Mouse (Mus musculus) forebrain, embryonic 16.5 days (tissue): Measurements from ENCODE around the gene Eno2. TPM values are rescaled to one million over a fixed set of nuclear protein-coding genes. Genes with fewer than 3 reads are reported as not detected.

Experiments
- ATAC-seq: fragments of 200-750 bp; cut with Nextera tagmentation; 2 replicates; pipeline ENCODE4 v1.8.0; 2017; ENCODE audit warnings: mild to moderate bottlenecking, moderate library complexity
- H3K27ac ChIP-seq: fragments of 300-500 bp; sonication (generic); 2 replicates; pipeline ENCODE4 v1.5.1; 2014; ENCODE audit warnings: low read length, control low read depth
- H3K27me3 ChIP-seq: fragments of 300-500 bp; sonication (generic); replicated peaks from 2 replicates; pipeline ENCODE4 v1.6.1; 2014; ENCODE audit warnings: low read length; ENCODE audit not compliant: control insufficient read depth, insufficient read depth
- H3K36me3 ChIP-seq: fragments of 300-500 bp; sonication (generic); 2 replicates; pipeline ENCODE4 v1.6.1; 2014; ENCODE audit not compliant: control insufficient read depth, insufficient read depth
- H3K4me1 ChIP-seq: fragments of 300-500 bp; sonication (generic); replicated peaks from 2 replicates; pipeline ENCODE4 v1.6.1; 2014; ENCODE audit warnings: low read length; ENCODE audit not compliant: control insufficient read depth, insufficient read depth
- H3K4me2 ChIP-seq: fragments of 300-500 bp; sonication (generic); 2 replicates; pipeline ENCODE4 v1.6.1; 2014; ENCODE audit warnings: mild to moderate bottlenecking, low read length, control low read depth
- H3K4me3 ChIP-seq: fragments of 300-500 bp; sonication (generic); replicated peaks from 2 replicates; pipeline ENCODE4 v1.5.1; 2014; ENCODE audit warnings: mild to moderate bottlenecking, low read length, control low read depth
- H3K9ac ChIP-seq: fragments of 300-500 bp; sonication (generic); replicated peaks from 2 replicates; pipeline ENCODE4 v1.6.1; 2014; ENCODE audit warnings: low read depth, low read length, control low read depth
- H3K9me3 ChIP-seq: fragments of 300-500 bp; sonication (generic); 2 replicates; pipeline ENCODE4 v1.6.1; 2016; ENCODE audit warnings: low read length; ENCODE audit not compliant: control insufficient read depth
- WGBS: fragments of 180-500 bp; shearing (Covaris S2); extraction: QIAGEN DNeasy Blood & Tissue Kit; methylation state at CpG from one replicate; pipeline ENCODE4 v1.1.7; 2014; 5-methylcytosine and 5-hydroxymethylcytosine counted together
- polyA plus RNA-seq: library from polyadenylated mRNA; unstranded; fragments of >200 nt; fragmentation: Nextera tagmentation; extraction: Ambion mirVana; gene quantifications from 2 replicates; pipeline ENCODE4 v1.2.1, GENCODE M21; 2015

The Eno2 gene
- 44.9 and 63.3 TPM in 2 replicates for polyA plus RNA-seq

- peak within 1 kb of the TSS; percentile 37; the same call in 1 of the 2 replicates for H3K27ac ChIP-seq
- H3K27me3 ChIP-seq: no peaks in the 10 kb centered on the region
- peaks cover 14% of the 10 kb centered on the region for H3K4me1 ChIP-seq
- ATAC-seq: peak; percentile 89
- peak within 1 kb of the TSS; percentile 77 for H3K9ac ChIP-seq
- no peaks in the 10 kb centered on the region for H3K9me3 ChIP-seq
- H3K36me3 ChIP-seq: no peaks in the 10 kb centered on the region
- peak within 1 kb of the TSS; percentile 62 for H3K4me3 ChIP-seq
- WGBS: under 1% methylated on average over 42 of the region's 54 CpGs
- peak within 1 kb of the TSS; percentile 86 for H3K4me2 ChIP-seq
Measured at GRCm38 (mm10) chr6:124769101-124769765, at the start of gene Eno2. TSS of gene Eno2 (minus strand) at chr6:124769673.

GRCm38 (mm10) chr6:124817971-124818370 is 48.5 kb upstream of the Eno2 start:
- ATAC-seq: no peak
- peaks cover 51% of the 10 kb centered on the region for H3K36me3 ChIP-seq
- WGBS: 95% methylated on average over 8 of the region's 8 CpGs
- H3K4me2 ChIP-seq: no peak overlapping the region
- peaks cover 5% of the 10 kb centered on the region for H3K4me1 ChIP-seq
- H3K4me3 ChIP-seq: no peak overlapping the region
- no peak overlapping the region for H3K27ac ChIP-seq
- no peaks in the 10 kb centered on the region for H3K9me3 ChIP-seq
- no peaks in the 10 kb centered on the region for H3K27me3 ChIP-seq
- no peak overlapping the region for H3K9ac ChIP-seq

- ATAC-seq: no peak
Measured at GRCm38 (mm10) chr6:124817563-124817962, 48.1 kb upstream of the Eno2 start.

GRCm38 (mm10) chr6:124817125-124817524 is 47.7 kb upstream of the Eno2 start:
- peaks cover 44% of the 10 kb centered on the region for H3K36me3 ChIP-seq
- no peak overlapping the region for H3K4me3 ChIP-seq
- H3K9ac ChIP-seq: no peak overlapping the region
- H3K4me2 ChIP-seq: no peak overlapping the region
- H3K4me1 ChIP-seq: peaks cover 12% of the 10 kb centered on the region
- ATAC-seq: no peak
- WGBS: 97% methylated on average over 11 of the region's 11 CpGs
- no peak overlapping the region for H3K27ac ChIP-seq
- H3K27me3 ChIP-seq: no peaks in the 10 kb centered on the region
- no peaks in the 10 kb centered on the region for H3K9me3 ChIP-seq

More at GRCm38 (mm10) chr6:124817563-124817962, 48.1 kb upstream of the Eno2 start:
- Histone ChIP-seq H3K9ac (no peak overlapping the region), H3K4me1 (peaks cover 9% of the 10 kb centered on the region), H3K4me3 (no peak overlapping the region), H3K4me2 (no peak overlapping the region), H3K27ac (no peak overlapping the region), H3K36me3 (peaks cover 49% of the 10 kb centered on the region), H3K27me3 (no peaks in the 10 kb centered on the region), H3K9me3 (no peaks in the 10 kb centered on the region)
- WGBS: 95% methylated on average over 8 of the region's 8 CpGs

GRCm38 (mm10) chr6:124816611-124817010 is 47.1 kb upstream of the Eno2 start:
- Histone ChIP-seq H3K36me3 (peaks cover 40% of the 10 kb centered on the region), H3K9me3 (no peaks in the 10 kb centered on the region), H3K4me1 (peaks cover 12% of the 10 kb centered on the region), H3K27ac (no peak overlapping the region), H3K27me3 (no peaks in the 10 kb centered on the region), H3K4me2 (no peak overlapping the region), H3K4me3 (no peak overlapping the region), H3K9ac (no peak overlapping the region)
- WGBS: 91% methylated on average over 4 of the region's 4 CpGs
- ATAC-seq: no peak

- H3K9me3 ChIP-seq: no peaks in the 10 kb centered on the region
- H3K27ac ChIP-seq: no peak overlapping the region
- no peak overlapping the region for H3K4me3 ChIP-seq
- peaks cover 33% of the 10 kb centered on the region for H3K36me3 ChIP-seq
- WGBS: 62% methylated on average over 9 of the region's 9 CpGs
- ATAC-seq: no peak
- no peak overlapping the region for H3K4me2 ChIP-seq
- no peak overlapping the region for H3K9ac ChIP-seq
- peaks cover 12% of the 10 kb centered on the region for H3K4me1 ChIP-seq
- H3K27me3 ChIP-seq: no peaks in the 10 kb centered on the region
Measured at GRCm38 (mm10) chr6:124814858-124815774, 45.6 kb upstream of the Eno2 start.

- Histone ChIP-seq H3K4me3 (peak overlapping the region; percentile 66; the same call in 1 of the 2 replicates), H3K4me1 (peaks cover 19% of the 10 kb centered on the region), H3K36me3 (peaks cover 27% of the 10 kb centered on the region), H3K4me2 (peak overlapping the region; percentile 73), H3K9ac (no peak overlapping the region), H3K27me3 (no peaks in the 10 kb centered on the region), H3K27ac (no peak overlapping the region), H3K9me3 (no peaks in the 10 kb centered on the region)
- WGBS: 39% methylated on average over 8 of the region's 8 CpGs
- ATAC-seq: peak; percentile 33
Measured at GRCm38 (mm10) chr6:124814448-124814847, 45.0 kb upstream of the Eno2 start.

GRCm38 (mm10) chr6:124813933-124814332 is 44.5 kb upstream of the Eno2 start, which contains the start of gene Tpi1:
TSS of gene Tpi1 (minus strand) at chr6:124814296.
- ATAC-seq: peak; percentile 89
- H3K4me1 ChIP-seq: peaks cover 24% of the 10 kb centered on the region
- H3K36me3 ChIP-seq: peaks cover 21% of the 10 kb centered on the region
- H3K9me3 ChIP-seq: no peaks in the 10 kb centered on the region
- peak within 1 kb of the TSS; percentile 73 for H3K4me2 ChIP-seq
- H3K27ac ChIP-seq: peak within 1 kb of the TSS; percentile 77
- 0% methylated on average over 22 of the region's 22 CpGs for WGBS
- peak within 1 kb of the TSS; percentile 74 for H3K9ac ChIP-seq
- no peaks in the 10 kb centered on the region for H3K27me3 ChIP-seq
- peak within 1 kb of the TSS; percentile 66 for H3K4me3 ChIP-seq

GRCm38 (mm10) chr6:124813496-124813895 is 44.0 kb upstream of the Eno2 start:
- Histone ChIP-seq H3K27ac (peak overlapping the region; percentile 77), H3K4me3 (peak overlapping the region; percentile 66), H3K27me3 (no peaks in the 10 kb centered on the region), H3K9me3 (no peaks in the 10 kb centered on the region), H3K4me2 (peak overlapping the region; percentile 73), H3K4me1 (peaks cover 28% of the 10 kb centered on the region), H3K9ac (peak overlapping the region; percentile 74), H3K36me3 (peaks cover 17% of the 10 kb centered on the region)
- peak; percentile 74 for ATAC-seq
- WGBS: 0% methylated on average over 17 of the region's 18 CpGs
